Mouse (Mus musculus) olfactory bulb, adult 2 months (tissue): ENCODE results near the gene Bag6. TPM values are rescaled to one million over a fixed set of nuclear protein-coding genes. Genes with fewer than 3 reads are reported as not detected.

Experiments used
- H3K27ac ChIP-seq: fragments of 200-500 bp; 2 replicates; pipeline ENCODE4 v1.5.1; 2012; ENCODE audit warnings: low read depth, low read length; ENCODE audit not compliant: insufficient read depth
- H3K4me1 ChIP-seq: fragments of 200-500 bp; 2 replicates; pipeline ENCODE4 v1.6.1; 2012; ENCODE audit warnings: low read length; ENCODE audit not compliant: control insufficient read depth, insufficient read depth
- H3K4me3 ChIP-seq: fragments of 200-500 bp; 2 replicates; pipeline ENCODE4 v1.5.1; 2012; ENCODE audit warnings: mild to moderate bottlenecking, low read depth, low read length, moderate library complexity; ENCODE audit not compliant: insufficient read depth
- CTCF ChIP-seq: fragments of 200-500 bp; IDR thresholded peaks from 2 replicates; pipeline ENCODE4 v1.5.1; 2012; ENCODE audit warnings: low read depth, mild to moderate bottlenecking, low read length, moderate library complexity; ENCODE audit not compliant: insufficient read depth
- POLR2A ChIP-seq: fragments of 200-500 bp; IDR thresholded peaks from 2 replicates; pipeline ENCODE4 v1.6.1; 2012; ENCODE audit warnings: mild to moderate bottlenecking, low read depth, low read length, moderate library complexity; ENCODE audit not compliant: insufficient read depth
- WGBS: fragments of 180-500 bp; shearing (Covaris S2); methylation state at CpG from one replicate; pipeline ENCODE4 v1.1.7; 2018; 5-methylcytosine and 5-hydroxymethylcytosine counted together
- polyA plus RNA-seq: library from polyadenylated mRNA; stranded (reverse); fragments of >200 nt; gene quantifications from 2 replicates; pipeline ENCODE4 v1.2.4, GENCODE M21; 2012; ENCODE audit warnings: low replicate concordance; ENCODE audit not compliant: missing spikeins, insufficient read depth, insufficient read length

Gene Bag6
- polyA plus RNA-seq, 1 experiment: 684 TPM

DNA sequence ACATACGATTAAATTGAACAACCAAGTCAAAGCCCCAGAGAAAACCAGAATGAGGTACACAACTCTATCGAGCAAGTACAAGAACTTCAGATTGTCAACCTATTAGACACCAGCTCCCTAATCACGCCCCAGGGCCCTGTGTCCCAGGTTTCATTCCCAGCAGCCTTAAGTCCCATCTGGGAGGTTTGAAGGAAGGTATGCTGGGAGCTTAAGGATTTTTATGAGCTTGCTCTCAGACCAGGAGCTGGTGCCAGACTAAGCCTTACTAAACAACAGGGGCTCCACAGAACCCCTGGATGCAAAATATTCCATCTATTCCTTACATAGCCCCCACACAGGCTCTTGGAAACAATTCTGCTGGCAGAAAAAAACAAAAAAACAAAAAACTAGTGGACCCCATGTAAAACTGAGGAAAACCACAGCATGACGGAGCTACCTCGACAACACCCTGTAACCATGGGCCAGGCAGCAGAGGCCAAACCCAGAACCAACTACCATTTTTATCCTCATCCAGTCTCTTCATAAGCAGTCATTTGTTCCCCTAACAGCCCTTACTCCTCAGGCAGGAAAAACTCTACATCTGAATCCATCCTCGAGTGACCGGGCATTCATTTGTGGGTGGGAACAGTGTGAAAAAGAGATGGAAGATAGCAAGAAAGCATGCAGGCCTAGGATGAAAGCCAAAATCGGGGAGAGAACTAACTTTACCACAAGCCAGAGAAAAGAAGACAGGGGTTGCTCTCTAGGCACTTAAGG is 28.5 kb downstream of the Bag6 start:
- TF ChIP-seq POLR2A (no peak), CTCF (no peak)
- Histone ChIP-seq H3K27ac (peak overlapping the region; percentile 68), H3K4me1 (peaks cover 13% of the 10 kb centered on the region), H3K4me3 (peak overlapping the region; percentile 59)
- WGBS: 2% methylated on average over 8 of the region's 8 CpGs

DNA sequence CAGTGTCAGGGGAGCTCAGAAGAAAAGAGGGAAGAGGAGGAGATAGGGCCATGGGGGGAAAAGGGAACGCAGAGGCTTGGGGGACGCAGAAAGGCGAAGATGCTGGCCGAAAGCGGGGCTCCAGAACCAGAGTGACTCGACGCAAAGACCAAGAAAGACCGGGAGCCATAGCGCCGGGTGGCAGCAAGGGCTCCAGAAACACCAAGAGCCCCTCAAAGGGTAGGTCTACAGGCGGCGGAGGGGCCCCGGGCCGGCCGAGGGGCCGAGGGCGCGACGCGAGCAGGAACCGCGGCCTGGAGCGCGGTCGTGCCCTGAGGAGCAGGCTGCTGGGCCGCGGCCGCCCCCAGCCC is 29.2 kb downstream of the Bag6 start:
- TF ChIP-seq POLR2A: no peak
- WGBS: under 1% methylated on average over 25 of the region's 28 CpGs
- peak overlapping the region; percentile 59 for H3K4me3 ChIP-seq

GRCm38 (mm10) chr17:35164568-35165450 is 29.8 kb downstream of the Bag6 start, which contains the start of gene Prrc2a:
TSS of gene Prrc2a (minus strand) at chr17:35164897.
- TF ChIP-seq POLR2A: peak; percentile 90
- TF ChIP-seq CTCF: no peak
- H3K27ac ChIP-seq: peak within 1 kb of the TSS; percentile 87
- H3K4me3 ChIP-seq: peak within 1 kb of the TSS; percentile 59
- under 1% methylated on average over 88 of the region's 89 CpGs for WGBS
- H3K4me1 ChIP-seq: peaks cover 13% of the 10 kb centered on the region

More for the DNA sequence above, 29.2 kb downstream of the Bag6 start:
- Histone ChIP-seq H3K27ac (peak overlapping the region; percentile 68), H3K4me1 (peaks cover 13% of the 10 kb centered on the region)

- Histone ChIP-seq H3K4me1 (peaks cover 13% of the 10 kb centered on the region), H3K27ac (peak overlapping the region; percentile 87), H3K4me3 (peak overlapping the region; percentile 51)
- TF ChIP-seq CTCF (no peak), POLR2A (no peak)
- 14% methylated on average over 12 of the region's 12 CpGs for WGBS
Measured at GRCm38 (mm10) chr17:35165451-35166155, 30.6 kb downstream of the Bag6 start.

DNA sequence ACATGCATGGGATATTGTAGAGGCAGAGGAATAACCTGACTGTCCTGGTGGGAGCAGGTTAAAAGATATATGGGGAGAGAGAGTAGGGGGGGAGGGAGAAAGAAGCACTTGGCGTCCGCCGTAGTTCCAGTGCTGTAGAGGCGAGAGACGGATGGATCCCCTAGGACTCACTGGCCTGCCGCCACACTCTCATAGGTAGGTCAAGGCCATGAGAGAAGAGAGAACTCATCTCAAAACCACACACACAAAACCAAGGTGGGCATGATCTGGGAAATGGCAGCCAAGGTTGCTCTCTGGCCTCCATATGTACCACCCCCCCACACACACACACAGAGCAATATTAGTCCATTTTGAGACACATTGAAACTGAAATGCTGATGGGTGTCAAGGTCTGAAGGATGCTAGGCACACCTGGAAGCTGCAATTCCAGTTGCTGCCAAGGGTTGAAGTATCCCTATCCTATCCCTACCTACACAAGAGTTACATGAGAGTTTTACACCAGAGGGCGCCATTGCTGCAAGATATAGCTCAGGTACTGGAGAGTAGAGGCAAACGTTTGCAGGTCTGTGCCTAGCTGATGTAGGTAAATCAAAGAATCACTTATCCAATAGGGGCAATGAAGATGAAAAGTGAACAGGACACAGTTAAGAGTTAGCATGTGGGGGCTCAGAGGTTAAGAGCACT is 31.5 kb downstream of the Bag6 start:
- H3K4me1 ChIP-seq: peaks cover 13% of the 10 kb centered on the region
- H3K27ac ChIP-seq: no peak overlapping the region
- 72% methylated on average over 8 of the region's 8 CpGs for WGBS
- no peak overlapping the region for H3K4me3 ChIP-seq
- TF ChIP-seq CTCF (no peak), POLR2A (no peak)

DNA sequence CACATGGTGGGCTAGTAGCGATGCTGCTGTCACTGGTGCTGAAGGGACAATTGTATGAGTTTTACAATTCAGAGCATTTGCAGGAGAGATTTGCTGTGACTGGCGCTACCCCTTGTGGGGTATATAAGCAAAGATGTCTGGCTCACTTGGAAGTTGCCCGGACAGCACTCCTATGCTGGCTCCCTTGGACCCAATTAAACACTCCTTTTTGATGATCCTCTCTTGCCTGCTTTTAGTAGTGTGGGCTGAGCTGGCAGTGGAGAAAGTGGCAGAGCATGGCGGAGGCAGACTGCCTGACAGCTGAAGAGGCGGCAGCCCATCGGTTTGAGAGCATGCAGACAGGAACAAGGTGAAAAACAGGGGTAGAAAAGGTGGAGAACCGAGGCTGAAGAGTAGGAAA is 32.8 kb downstream of the Bag6 start:
- TF ChIP-seq POLR2A (no peak), CTCF (no peak)
- H3K4me1 ChIP-seq: peaks cover 5% of the 10 kb centered on the region; the same call in 1 of the 2 replicates
- no peak overlapping the region for H3K4me3 ChIP-seq
- no peak overlapping the region for H3K27ac ChIP-seq
- 85% methylated on average over 7 of the region's 7 CpGs for WGBS

GRCm38 (mm10) chr17:35168541-35169207 is 33.7 kb downstream of the Bag6 start:
- Histone ChIP-seq H3K27ac (no peak overlapping the region), H3K4me1 (peaks cover 5% of the 10 kb centered on the region), H3K4me3 (no peak overlapping the region)
- 11% methylated on average over 4 of the region's 4 CpGs for WGBS
- TF ChIP-seq POLR2A (no peak), CTCF (no peak)

DNA sequence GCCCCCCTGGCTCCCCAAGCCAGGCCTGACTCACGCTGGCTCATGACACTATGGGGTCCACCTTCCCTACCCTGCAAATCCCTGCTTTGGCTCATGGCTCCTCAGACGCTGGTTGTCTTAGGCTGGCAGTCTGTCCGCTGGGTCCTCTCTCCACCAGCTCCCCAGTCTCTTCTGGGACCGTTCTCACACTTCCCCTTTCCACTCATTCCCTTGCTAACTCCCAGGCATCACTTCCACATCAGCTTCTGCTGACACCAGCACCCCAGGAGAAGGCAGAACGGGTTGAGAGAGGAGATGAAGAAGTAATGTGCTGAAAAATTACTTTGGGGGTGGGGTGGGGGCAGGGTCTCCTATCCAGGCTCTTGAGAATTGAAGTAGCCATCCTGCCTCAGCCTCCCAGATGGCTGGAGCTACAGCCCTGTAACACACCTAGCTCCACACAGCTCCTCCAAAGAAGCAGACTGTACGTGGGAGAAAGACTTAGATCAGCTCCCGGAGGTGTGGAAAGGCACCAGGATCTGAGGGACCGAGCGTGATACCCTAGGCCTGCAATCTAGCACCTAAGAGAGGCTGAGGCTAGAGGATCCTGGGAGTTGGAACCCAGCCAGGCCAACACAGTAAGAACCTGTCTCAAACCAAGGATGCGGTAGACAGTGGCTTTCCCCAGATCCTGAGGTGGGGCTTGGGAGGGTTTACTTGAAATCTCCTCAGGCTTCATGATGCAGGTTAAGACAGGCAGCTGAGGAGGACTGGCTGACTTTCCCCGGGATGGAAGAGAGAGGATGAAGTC is 37.7 kb downstream of the Bag6 start:
- TF ChIP-seq CTCF (no peak), POLR2A (no peak)
- 70% methylated on average over 11 of the region's 11 CpGs for WGBS
- H3K4me3 ChIP-seq: no peak overlapping the region
- H3K4me1 ChIP-seq: peaks cover 2% of the 10 kb centered on the region; the same call in 1 of the 2 replicates
- H3K27ac ChIP-seq: no peak overlapping the region
